Mouse (Mus musculus) neural tube, embryonic 15.5 days (tissue): ENCODE data around the gene Gm136. TPM values are rescaled to one million over a fixed set of nuclear protein-coding genes. Genes with fewer than 3 reads are reported as not detected.
"Not testable (repeated sequence)": the region's sequence is repeated elsewhere in the genome, so short reads cannot be mapped to it uniquely, and the experiment has no call there.

Source experiments
- ATAC-seq: fragments of 200-750 bp; cut with Nextera tagmentation; 2 replicates; pipeline ENCODE4 v1.8.0; 2017; ENCODE audit warnings: mild to moderate bottlenecking, moderate TSS enrichment, moderate library complexity; ENCODE audit not compliant: low FRiP score
- H3K27ac ChIP-seq: fragments of 300-500 bp; sonication (generic); replicated peaks from 2 replicates; pipeline ENCODE4 v1.5.1; 2015; ENCODE audit warnings: mild to moderate bottlenecking, inconsistent platforms
- H3K27me3 ChIP-seq: fragments of 300-500 bp; sonication (generic); replicated peaks from 2 replicates; pipeline ENCODE4 v1.6.1; 2015; ENCODE audit warnings: inconsistent platforms
- H3K36me3 ChIP-seq: fragments of 300-500 bp; sonication (generic); 2 replicates; pipeline ENCODE4 v1.6.1; 2015; ENCODE audit warnings: inconsistent platforms
- H3K4me1 ChIP-seq: fragments of 300-500 bp; sonication (generic); 2 replicates; pipeline ENCODE4 v1.6.1; 2015; ENCODE audit warnings: inconsistent platforms
- H3K4me2 ChIP-seq: fragments of 300-500 bp; sonication (generic); 2 replicates; pipeline ENCODE4 v1.6.1; 2015; ENCODE audit warnings: inconsistent platforms, mild to moderate bottlenecking, moderate library complexity
- H3K4me3 ChIP-seq: fragments of 300-500 bp; sonication (generic); replicated peaks from 2 replicates; pipeline ENCODE4 v1.5.1; 2015; ENCODE audit warnings: mild to moderate bottlenecking, inconsistent platforms
- H3K9ac ChIP-seq: fragments of 300-500 bp; sonication (generic); replicated peaks from 2 replicates; pipeline ENCODE4 v1.6.1; 2015; ENCODE audit warnings: mild to moderate bottlenecking, inconsistent platforms
- H3K9me3 ChIP-seq: fragments of 300-500 bp; sonication (generic); replicated peaks from 2 replicates; pipeline ENCODE4 v1.6.1; 2016; ENCODE audit warnings: inconsistent platforms
- WGBS: fragments of 180-500 bp; shearing (Covaris S2); methylation state at CpG from one replicate; pipeline ENCODE4 v1.1.7; 2015; ENCODE audit warnings: mixed read lengths; 5-methylcytosine and 5-hydroxymethylcytosine counted together
- polyA plus RNA-seq: library from polyadenylated mRNA; unstranded; fragments of >200 nt; fragmentation: Nextera tagmentation; extraction: Ambion mirVana; gene quantifications from 2 replicates; pipeline ENCODE4 v1.2.1, GENCODE M21; 2015

Gm136 gene
- polyA plus RNA-seq, 1 experiment from 2014 or later = not detected

DNA sequence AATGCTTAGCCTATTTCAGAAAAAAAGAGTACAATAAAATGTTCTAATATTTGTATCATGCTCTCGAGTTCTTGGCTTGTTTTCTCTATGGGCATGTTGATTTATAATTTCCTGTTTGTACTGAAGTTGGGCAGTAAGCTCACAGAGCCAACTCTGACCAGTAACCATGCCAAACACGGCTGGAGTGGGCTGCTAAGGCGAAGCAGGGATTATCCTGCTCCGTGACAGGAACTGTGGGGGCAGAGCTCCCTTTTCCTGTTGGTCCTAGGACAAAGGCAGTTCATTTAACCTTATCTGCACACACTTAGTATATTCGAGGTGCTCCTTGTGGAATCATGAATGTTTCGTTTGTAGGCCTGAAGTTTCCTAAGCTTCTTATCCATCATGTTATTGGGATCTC is 6.8 kb downstream of the Gm136 start:
- no peaks in the 10 kb centered on the region for H3K4me1 ChIP-seq
- no peak overlapping the region for H3K27ac ChIP-seq
- no peaks in the 10 kb centered on the region for H3K9me3 ChIP-seq
- no peak for ATAC-seq
- H3K4me3 ChIP-seq = no peak overlapping the region
- H3K4me2 ChIP-seq = no peak overlapping the region
- no peaks in the 10 kb centered on the region for H3K36me3 ChIP-seq
- WGBS = 67% methylated on average over 6 of the region's 6 CpGs
- H3K9ac ChIP-seq = no peak overlapping the region
- H3K27me3 ChIP-seq = no peaks in the 10 kb centered on the region

DNA sequence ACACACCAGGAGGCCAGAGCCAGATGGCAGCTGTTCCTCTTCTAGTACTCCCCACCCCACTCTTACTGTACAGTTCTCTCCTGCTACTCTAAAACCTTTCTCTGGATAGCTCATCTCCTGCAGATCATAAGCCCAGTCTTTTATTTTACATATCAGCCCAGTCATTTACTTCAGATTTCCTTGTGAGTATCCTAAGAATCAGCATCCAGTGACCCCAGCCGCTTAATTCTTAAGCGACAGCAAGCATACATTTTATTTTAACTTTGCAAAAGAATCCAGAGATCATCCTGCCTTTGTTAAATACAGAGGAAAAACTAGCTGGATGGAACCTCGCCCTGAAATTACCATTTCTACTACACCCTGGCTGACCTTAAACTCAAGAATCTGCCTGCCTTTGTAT is 21.6 kb downstream of the Gm136 start:
- no peak overlapping the region for H3K4me3 ChIP-seq
- no peaks in the 10 kb centered on the region for H3K9me3 ChIP-seq
- no peak for ATAC-seq
- no peaks in the 10 kb centered on the region for H3K36me3 ChIP-seq
- H3K4me2 ChIP-seq = no peak overlapping the region
- no peak overlapping the region for H3K9ac ChIP-seq
- H3K27ac ChIP-seq = no peak overlapping the region
- WGBS = 69% methylated on average over 3 of the region's 3 CpGs
- H3K4me1 ChIP-seq = peaks cover 8% of the 10 kb centered on the region
- no peaks in the 10 kb centered on the region; the same call in 1 of the 2 replicates for H3K27me3 ChIP-seq

DNA sequence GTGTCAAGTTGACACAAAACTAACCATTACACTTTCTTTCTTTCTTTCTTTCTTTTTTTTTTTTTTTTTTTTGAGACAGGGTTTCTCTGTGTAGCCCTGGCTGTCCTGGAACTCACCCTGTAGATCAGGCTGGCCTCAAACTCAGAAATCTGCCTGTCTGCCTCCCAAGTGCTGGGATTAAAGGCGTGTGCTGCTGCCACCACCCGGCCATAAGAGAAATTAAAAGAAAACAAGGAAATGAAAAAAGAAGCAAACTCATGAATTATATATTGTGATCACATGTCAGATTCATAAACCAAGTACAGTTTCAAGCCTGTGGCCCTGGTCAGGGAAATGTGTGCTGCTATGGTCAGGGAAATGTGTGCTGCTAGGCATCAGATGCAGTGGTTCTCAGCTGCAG is 22.6 kb downstream of the Gm136 start:
- not testable (repeated sequence) for H3K4me3 ChIP-seq, H3K27me3 ChIP-seq, H3K9me3 ChIP-seq, H3K27ac ChIP-seq, H3K36me3 ChIP-seq, ATAC-seq, H3K4me2 ChIP-seq, H3K9ac ChIP-seq, H3K4me1 ChIP-seq
- 36% methylated on average over 2 of the region's 2 CpGs for WGBS

DNA sequence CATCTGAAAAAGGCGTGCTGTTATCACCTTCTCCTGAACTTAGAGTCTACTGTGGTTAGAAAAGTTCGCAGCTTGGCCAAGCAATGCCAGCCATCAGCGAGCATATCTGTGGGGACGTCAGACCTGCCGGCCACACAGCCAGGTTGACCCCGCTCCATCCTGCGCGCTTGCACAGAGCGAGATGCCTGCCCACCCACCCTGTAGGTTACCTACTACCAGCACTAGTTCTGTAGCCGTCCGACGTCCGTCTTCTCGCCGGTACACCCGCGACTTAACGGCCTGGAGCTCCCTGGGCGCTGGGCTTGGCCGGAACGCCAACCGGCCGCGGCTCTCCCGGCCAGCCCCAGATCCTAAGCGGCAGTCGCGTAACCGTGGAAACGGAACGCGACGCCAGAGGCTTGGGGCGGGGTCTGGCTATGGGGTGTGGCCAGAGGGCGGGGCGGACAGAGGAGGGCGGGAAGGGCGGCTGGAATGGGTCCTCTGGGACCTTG is 26.2 kb downstream of the Gm136 start, which contains the start of gene Cfap206:
Gene Cfap206, minus strand, starts transcription at position 356 of the 491 bp plus-strand sequence.
- no peak within 1 kb of the TSS for H3K27ac ChIP-seq
- ATAC-seq = peak; percentile 93
- peak within 1 kb of the TSS; percentile 96 for H3K4me2 ChIP-seq
- peak within 1 kb of the TSS; percentile 47 for H3K9ac ChIP-seq
- peak within 1 kb of the TSS; percentile 52 for H3K4me3 ChIP-seq
- no peaks in the 10 kb centered on the region; the same call in 1 of the 2 replicates for H3K27me3 ChIP-seq
- 1% methylated on average over 38 of the region's 38 CpGs for WGBS
- H3K36me3 ChIP-seq = no peaks in the 10 kb centered on the region
- H3K9me3 ChIP-seq = no peaks in the 10 kb centered on the region
- peaks cover 8% of the 10 kb centered on the region for H3K4me1 ChIP-seq

DNA sequence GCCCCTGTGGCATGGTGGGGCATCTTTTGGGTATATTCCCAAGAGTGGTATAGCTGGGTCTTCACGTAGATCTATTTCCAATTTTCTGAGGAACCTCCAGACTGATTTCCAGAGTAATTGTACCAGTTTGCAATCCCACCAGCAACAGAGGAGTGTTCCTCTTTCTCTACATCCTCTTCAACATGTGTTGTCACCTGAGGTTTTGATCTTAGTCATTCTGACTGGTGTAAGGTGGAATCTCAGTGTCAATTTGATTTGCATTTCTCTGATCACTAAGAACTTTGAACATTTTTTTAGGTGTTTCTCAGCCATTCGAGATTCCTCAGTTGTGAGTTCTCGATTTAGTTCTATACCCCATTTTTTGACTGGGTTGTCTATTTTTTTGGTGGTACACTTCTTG is 30.4 kb downstream of the Gm136 start:
- not testable (repeated sequence) for H3K9ac ChIP-seq, H3K36me3 ChIP-seq, ATAC-seq, H3K9me3 ChIP-seq, H3K27ac ChIP-seq, H3K27me3 ChIP-seq, H3K4me3 ChIP-seq, H3K4me2 ChIP-seq, H3K4me1 ChIP-seq
- 90% methylated on average over 3 of the region's 3 CpGs for WGBS

DNA sequence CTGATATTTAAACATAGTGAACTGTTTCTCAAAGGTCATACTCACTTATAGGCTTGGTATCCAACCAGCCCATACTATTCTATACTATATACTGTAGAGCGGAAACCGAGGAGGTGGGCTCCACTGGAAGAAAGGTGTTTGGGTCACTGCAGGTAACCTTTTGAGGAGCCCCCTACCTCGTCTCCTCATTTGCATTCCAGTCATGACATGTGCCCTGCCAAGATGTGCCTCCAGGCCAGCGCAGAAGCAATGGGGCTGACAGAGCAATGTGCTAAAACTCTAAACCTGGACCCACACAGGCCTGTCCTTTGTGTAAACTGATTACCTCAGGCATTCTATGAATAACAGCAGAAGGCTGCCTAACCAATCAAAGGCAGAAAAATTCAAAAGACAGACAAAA is 31.8 kb downstream of the Gm136 start:
- no peak overlapping the region for H3K4me2 ChIP-seq
- no peaks in the 10 kb centered on the region for H3K4me1 ChIP-seq
- WGBS = 61% methylated on average over 4 of the region's 4 CpGs
- no peaks in the 10 kb centered on the region for H3K9me3 ChIP-seq
- no peaks in the 10 kb centered on the region for H3K27me3 ChIP-seq
- no peak overlapping the region for H3K4me3 ChIP-seq
- H3K27ac ChIP-seq = no peak overlapping the region
- H3K36me3 ChIP-seq = no peaks in the 10 kb centered on the region
- H3K9ac ChIP-seq = no peak overlapping the region
- ATAC-seq = no peak

DNA sequence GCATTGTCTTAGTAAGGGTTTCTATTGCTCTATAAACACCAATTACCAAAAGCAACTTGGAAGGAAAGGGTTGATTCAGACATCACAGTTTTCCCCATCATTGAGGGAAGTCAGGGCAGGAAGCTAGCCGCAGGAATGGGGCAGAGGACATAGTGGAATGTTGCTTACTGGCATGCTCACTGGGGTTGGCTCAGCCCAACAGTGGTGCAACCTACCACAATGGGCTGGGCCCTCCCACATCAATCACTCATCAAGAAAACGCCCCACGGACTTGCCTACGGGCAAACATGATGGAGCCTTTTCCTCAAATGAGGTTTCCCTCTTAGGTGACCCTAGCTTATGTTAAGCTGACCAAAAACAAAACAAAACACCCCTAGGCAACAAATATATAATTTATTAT is 32.9 kb downstream of the Gm136 start:
- Histone ChIP-seq H3K27me3 (no peaks in the 10 kb centered on the region), H3K9me3 (no peaks in the 10 kb centered on the region), H3K4me2 (no peak overlapping the region), H3K27ac (no peak overlapping the region), H3K9ac (no peak overlapping the region), H3K4me1 (no peaks in the 10 kb centered on the region), H3K36me3 (no peaks in the 10 kb centered on the region), H3K4me3 (no peak overlapping the region)
- ATAC-seq = no peak
- WGBS = 70% methylated on average over 4 of the region's 4 CpGs

DNA sequence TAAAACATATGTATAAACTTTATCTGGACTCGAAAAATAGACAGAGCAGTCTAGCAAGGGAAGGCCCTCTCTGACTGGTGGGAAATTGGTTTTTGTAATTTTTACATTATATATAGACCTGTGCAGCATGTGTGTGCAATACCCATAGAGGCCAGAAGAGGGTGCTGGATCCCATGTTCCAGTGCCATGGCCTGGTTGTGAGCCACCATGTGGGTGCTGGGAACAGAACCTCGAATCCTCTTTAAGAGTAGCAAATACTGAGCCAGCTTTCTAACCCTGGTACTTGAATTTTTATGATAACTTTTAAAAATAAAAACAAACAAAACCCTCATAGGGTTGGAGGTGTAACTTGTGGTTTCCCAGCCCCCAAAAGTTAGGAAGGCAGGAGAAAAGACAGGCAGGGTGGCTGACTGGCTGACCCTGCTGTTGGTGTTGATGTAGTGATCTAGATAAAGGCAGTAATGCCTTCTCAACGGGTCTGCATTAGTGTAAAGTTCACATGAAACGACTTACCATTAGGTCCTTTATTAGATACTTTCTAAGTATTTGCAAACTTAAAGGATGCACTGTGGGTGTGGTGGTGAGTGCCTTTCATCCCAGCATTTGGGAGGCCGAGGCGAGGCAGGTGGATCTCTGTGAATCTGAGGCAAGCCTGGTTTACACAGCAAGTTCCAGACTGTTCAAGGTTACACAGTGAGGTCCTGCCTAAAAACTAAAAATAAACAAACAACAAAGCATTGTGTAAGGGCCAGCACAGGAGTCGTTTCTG is 35.8 kb downstream of the Gm136 start:
- Histone ChIP-seq H3K36me3 (no peaks in the 10 kb centered on the region), H3K9me3 (no peaks in the 10 kb centered on the region), H3K4me3 (no peak overlapping the region), H3K4me2 (no peak overlapping the region), H3K27me3 (no peaks in the 10 kb centered on the region), H3K4me1 (no peaks in the 10 kb centered on the region), H3K9ac (no peak overlapping the region), H3K27ac (no peak overlapping the region)
- ATAC-seq = no peak
- WGBS = 93% methylated on average over 7 of the region's 7 CpGs

DNA sequence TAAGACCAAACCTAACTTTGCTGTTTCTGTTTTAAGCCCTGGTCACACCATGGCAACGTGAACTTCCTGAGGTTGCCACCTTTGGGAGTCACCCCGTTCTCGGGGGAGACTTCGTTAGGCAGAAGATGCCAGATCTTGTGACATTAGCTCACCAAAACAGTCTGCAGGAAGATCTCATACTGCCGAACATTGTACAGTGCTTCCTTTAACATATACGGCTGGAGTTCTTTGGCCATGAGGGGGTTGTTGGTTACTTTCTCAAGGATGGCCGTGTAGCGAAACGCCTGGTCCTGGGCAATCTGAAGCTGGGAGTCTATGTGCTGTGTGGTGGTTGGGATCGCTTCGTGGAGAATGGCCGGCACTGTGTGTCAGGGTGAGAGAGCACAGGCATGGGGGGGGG is 36.6 kb downstream of the Gm136 start:
- ATAC-seq = no peak
- Histone ChIP-seq H3K4me2 (no peak overlapping the region), H3K9ac (no peak overlapping the region), H3K27ac (no peak overlapping the region), H3K9me3 (no peaks in the 10 kb centered on the region), H3K4me1 (no peaks in the 10 kb centered on the region), H3K4me3 (no peak overlapping the region), H3K27me3 (no peaks in the 10 kb centered on the region), H3K36me3 (no peaks in the 10 kb centered on the region)
- 96% methylated on average over 12 of the region's 12 CpGs for WGBS

DNA sequence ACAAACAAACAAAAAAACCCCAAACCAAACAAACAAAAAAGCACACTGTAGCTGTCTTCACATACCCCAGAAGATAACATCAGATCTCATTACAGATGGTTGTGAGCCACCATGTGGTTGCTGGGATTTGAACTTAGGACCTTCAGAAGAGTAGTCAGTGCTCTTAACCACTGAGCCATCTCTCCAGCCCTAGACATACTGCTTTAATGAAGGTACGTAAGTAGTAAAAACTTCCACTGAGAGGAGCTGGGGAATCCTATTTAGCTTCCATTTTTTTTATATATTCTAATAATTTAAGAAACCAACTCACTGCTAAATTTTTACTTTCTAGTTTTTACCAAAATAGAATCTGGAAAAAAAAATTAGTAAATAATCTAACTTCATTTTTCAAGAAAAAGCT is 41.0 kb downstream of the Gm136 start:
- Histone ChIP-seq H3K9ac (no peak overlapping the region), H3K4me1 (no peaks in the 10 kb centered on the region), H3K27ac (no peak overlapping the region), H3K9me3 (no peaks in the 10 kb centered on the region), H3K27me3 (no peaks in the 10 kb centered on the region), H3K4me3 (no peak overlapping the region), H3K4me2 (no peak overlapping the region), H3K36me3 (no peaks in the 10 kb centered on the region)
- WGBS = 97% methylated on average over 1 of the region's 1 CpGs
- no peak for ATAC-seq

DNA sequence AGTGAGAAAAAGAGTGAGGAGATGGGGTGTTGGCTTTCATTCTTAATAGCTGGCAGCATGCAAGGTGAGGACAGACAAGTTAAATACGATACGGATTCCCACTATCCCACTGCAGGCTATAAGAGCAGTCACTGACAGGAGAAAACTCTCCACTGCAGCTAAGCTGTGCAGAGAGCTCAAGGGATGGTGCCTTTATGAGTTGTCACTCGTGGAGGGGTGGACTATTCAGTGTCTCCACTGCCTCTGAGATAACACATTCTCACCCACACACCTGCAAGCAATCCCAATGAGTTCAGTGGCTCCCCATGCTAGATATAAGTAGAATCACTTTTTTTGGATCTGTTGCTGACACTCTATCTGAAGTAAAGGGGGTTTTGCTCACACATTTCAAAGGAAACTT is 47.9 kb downstream of the Gm136 start:
- H3K27ac ChIP-seq = no peak overlapping the region
- no peaks in the 10 kb centered on the region for H3K9me3 ChIP-seq
- no peak overlapping the region for H3K4me2 ChIP-seq
- WGBS = 84% methylated on average over 3 of the region's 3 CpGs
- no peak overlapping the region for H3K9ac ChIP-seq
- no peaks in the 10 kb centered on the region for H3K27me3 ChIP-seq
- no peaks in the 10 kb centered on the region for H3K36me3 ChIP-seq
- no peak overlapping the region for H3K4me3 ChIP-seq
- no peaks in the 10 kb centered on the region for H3K4me1 ChIP-seq
- ATAC-seq = no peak

DNA sequence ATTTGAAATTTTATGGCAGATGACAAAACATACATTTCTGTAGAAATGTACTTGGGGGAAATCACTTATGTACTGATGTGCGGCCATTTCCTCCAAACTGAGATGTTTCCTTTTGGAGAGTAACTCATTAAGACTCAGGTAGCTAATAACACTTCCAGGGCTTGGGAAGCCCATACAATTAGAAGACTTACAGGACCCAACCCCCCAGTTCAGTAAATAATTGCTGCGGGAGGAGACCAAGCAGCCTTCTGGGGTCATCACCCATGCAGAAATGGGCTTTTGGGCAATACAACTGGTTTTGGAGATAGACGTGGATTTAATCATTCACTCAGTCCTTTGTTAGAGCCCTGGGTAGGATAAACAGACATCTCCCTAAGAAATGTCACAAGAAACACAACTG is 48.8 kb downstream of the Gm136 start:
- H3K9me3 ChIP-seq = no peaks in the 10 kb centered on the region
- no peaks in the 10 kb centered on the region for H3K27me3 ChIP-seq
- H3K4me2 ChIP-seq = no peak overlapping the region
- no peak overlapping the region for H3K4me3 ChIP-seq
- H3K27ac ChIP-seq = no peak overlapping the region
- ATAC-seq = no peak
- 69% methylated on average over 3 of the region's 3 CpGs for WGBS
- no peak overlapping the region for H3K9ac ChIP-seq
- H3K4me1 ChIP-seq = no peaks in the 10 kb centered on the region
- no peaks in the 10 kb centered on the region for H3K36me3 ChIP-seq
